Mouse (Mus musculus) lung, embryonic 15.5 days (tissue): Measurements from ENCODE around the gene Lamp5. TPM values are rescaled to one million over a fixed set of nuclear protein-coding genes. Genes with fewer than 3 reads are reported as not detected.

Source experiments
- ATAC-seq: fragments of 200-750 bp; cut with Nextera tagmentation; 2 replicates; pipeline ENCODE4 v1.8.0; 2017; ENCODE audit warnings: moderate number of reproducible peaks, borderline replicate concordance; ENCODE audit not compliant: low FRiP score, low TSS enrichment; ENCODE audit errors: extremely low read depth
- H3K27ac ChIP-seq: fragments of 300-500 bp; sonication (generic); 2 replicates; pipeline ENCODE4 v1.5.1; 2015; ENCODE audit warnings: moderate library complexity, mild to moderate bottlenecking, inconsistent platforms
- H3K27me3 ChIP-seq: fragments of 300-500 bp; sonication (generic); 2 replicates; pipeline ENCODE4 v1.6.1; 2015; ENCODE audit warnings: inconsistent platforms
- H3K36me3 ChIP-seq: fragments of 300-500 bp; sonication (generic); 2 replicates; pipeline ENCODE4 v1.6.1; 2015; ENCODE audit warnings: inconsistent platforms
- H3K4me1 ChIP-seq: fragments of 300-500 bp; sonication (generic); 2 replicates; pipeline ENCODE4 v1.6.1; 2015; ENCODE audit warnings: inconsistent platforms
- H3K4me2 ChIP-seq: fragments of 300-500 bp; sonication (generic); 2 replicates; pipeline ENCODE4 v1.6.1; 2015; ENCODE audit warnings: inconsistent platforms, mild to moderate bottlenecking, moderate library complexity
- H3K4me3 ChIP-seq: fragments of 300-500 bp; sonication (generic); 2 replicates; pipeline ENCODE4 v1.5.1; 2015; ENCODE audit warnings: mild to moderate bottlenecking, inconsistent platforms
- H3K9ac ChIP-seq: fragments of 300-500 bp; sonication (generic); 2 replicates; pipeline ENCODE4 v1.6.1; 2015; ENCODE audit warnings: inconsistent platforms
- H3K9me3 ChIP-seq: fragments of 300-500 bp; sonication (generic); 2 replicates; pipeline ENCODE4 v1.6.1; 2016; ENCODE audit warnings: inconsistent platforms
- WGBS: fragments of 180-500 bp; shearing (Covaris S2); methylation state at CpG from one replicate; pipeline ENCODE4 v1.1.7; 2015; 5-methylcytosine and 5-hydroxymethylcytosine counted together
- polyA plus RNA-seq: library from polyadenylated mRNA; unstranded; fragments of >200 nt; fragmentation: Nextera tagmentation; extraction: Ambion mirVana; gene quantifications from 2 replicates; pipeline ENCODE4 v1.2.1, GENCODE M21; 2015

The Lamp5 gene
- polyA plus RNA-seq, 1 experiment from 2014 or later, result 0.14 TPM

DNA sequence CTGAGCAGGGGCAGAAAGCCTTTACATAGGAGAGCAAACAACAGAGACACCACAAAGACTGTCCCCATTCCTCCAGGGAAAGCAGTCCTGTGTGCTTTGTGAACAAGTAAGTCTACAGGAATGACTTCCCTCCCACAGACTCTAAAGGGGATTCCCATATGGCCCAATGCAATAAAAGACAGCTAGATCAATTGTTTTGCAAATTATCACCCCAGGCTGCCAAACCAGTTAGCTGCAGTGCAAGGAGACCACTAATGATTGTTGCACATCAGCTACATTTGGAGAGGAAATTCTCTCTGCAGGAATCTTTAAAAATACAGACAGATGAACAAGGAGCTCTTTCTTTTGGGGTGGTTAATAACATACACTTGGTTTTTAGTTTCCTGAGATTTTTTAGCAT, 55.6 kb downstream of the Lamp5 start:
- H3K36me3 ChIP-seq, result no peaks in the 10 kb centered on the region
- H3K9ac ChIP-seq, result no peak overlapping the region
- H3K4me2 ChIP-seq, result no peak overlapping the region
- no peaks in the 10 kb centered on the region for H3K9me3 ChIP-seq
- no peak overlapping the region for H3K4me3 ChIP-seq
- H3K4me1 ChIP-seq, result no peaks in the 10 kb centered on the region
- no peak overlapping the region for H3K27ac ChIP-seq
- no peaks in the 10 kb centered on the region for H3K27me3 ChIP-seq
- no peak for ATAC-seq

DNA sequence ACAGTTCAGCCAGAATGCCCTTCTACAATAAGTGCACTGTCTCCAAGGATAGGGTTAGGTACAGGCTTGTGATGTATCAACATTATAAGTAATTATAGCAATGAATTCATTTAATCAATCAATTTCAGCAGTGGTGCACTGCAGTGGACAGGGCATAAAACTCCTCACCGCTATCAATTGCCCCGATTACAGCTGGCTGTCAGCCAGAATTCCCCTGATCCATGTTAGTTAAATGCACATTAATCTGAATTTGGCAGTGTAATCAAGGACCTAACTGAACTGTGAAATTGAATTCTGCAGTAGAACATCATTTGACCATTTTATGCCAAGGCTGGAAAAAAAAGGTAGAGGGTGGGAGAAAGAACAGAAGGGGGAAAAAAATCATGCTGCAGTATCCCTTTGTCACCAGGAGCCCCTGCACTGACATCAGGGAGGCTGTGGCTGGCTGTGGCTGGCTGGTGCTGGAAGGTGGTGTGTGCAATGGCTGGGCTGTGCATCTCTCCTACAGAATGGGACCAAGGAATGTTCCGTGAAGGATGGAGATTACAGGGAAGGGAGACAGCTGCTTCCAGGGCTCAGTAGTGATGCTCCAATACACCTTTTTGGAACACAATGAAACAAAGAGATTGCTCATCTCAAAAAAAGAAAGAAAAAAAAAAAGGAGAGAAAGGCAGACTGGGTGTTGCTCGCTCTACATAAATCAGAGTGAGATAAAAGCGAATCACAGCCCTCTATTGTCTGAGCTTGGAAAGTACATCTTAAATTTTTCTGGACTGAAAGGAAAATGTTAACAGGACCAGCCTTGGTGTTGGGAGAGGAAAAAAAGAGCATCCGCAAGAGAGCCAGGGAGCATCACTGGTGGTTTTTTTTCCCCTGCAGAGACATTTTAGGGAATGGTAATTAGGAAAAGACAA, 56.3 kb downstream of the Lamp5 start:
- no peak overlapping the region for H3K4me2 ChIP-seq
- no peak for ATAC-seq
- H3K9me3 ChIP-seq, result no peaks in the 10 kb centered on the region
- H3K4me1 ChIP-seq, result no peaks in the 10 kb centered on the region
- no peak overlapping the region for H3K4me3 ChIP-seq
- H3K36me3 ChIP-seq, result no peaks in the 10 kb centered on the region
- H3K27ac ChIP-seq, result no peak overlapping the region
- H3K9ac ChIP-seq, result no peak overlapping the region
- H3K27me3 ChIP-seq, result no peaks in the 10 kb centered on the region
- WGBS, result 45% methylated on average over 6 of the region's 6 CpGs

DNA sequence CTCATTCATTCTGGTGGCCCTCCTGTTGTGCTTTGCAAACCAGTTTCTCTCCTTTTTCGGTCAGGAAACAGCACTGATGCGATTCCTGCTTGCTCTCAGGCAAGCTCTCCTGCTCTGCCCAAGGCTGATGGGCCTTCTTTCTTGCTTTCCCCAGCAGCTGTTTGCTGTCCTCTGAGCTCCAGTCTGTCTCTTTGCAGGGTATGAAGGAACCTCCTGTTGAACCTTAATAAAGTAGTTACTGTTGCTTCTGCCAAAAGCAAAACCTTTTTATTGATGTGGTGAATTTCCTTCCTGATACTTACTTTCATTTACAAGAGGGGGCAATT, 57.0 kb downstream of the Lamp5 start:
- Histone ChIP-seq H3K9me3 (no peaks in the 10 kb centered on the region), H3K27ac (no peak overlapping the region), H3K4me3 (no peak overlapping the region), H3K9ac (no peak overlapping the region), H3K36me3 (no peaks in the 10 kb centered on the region), H3K4me2 (no peak overlapping the region), H3K4me1 (no peaks in the 10 kb centered on the region), H3K27me3 (no peaks in the 10 kb centered on the region)
- WGBS, result 19% methylated on average over 2 of the region's 2 CpGs
- no peak for ATAC-seq

DNA sequence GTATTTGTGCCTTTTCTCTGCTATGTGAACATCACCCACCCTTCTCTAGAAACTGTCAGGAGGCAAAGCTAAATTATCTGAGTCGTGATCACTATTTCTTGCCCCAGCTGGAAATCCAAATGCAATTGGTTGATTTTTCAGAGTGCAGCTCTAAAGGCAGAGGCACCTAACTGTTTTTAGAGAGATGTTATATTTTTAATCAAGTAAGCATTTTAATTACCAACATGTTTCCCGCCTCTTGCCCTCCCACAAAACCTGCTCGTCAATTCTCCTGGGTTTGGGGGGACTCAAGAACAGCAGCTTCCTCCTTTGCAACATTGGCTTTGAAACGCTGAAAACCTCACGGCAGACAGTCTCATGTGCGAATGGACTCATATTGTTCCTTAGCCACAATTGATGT, 61.3 kb downstream of the Lamp5 start:
- 67% methylated on average over 6 of the region's 6 CpGs for WGBS
- H3K27me3 ChIP-seq, result no peaks in the 10 kb centered on the region
- H3K27ac ChIP-seq, result no peak overlapping the region
- H3K4me2 ChIP-seq, result no peak overlapping the region
- no peaks in the 10 kb centered on the region for H3K9me3 ChIP-seq
- H3K9ac ChIP-seq, result no peak overlapping the region
- no peak for ATAC-seq
- no peaks in the 10 kb centered on the region for H3K4me1 ChIP-seq
- H3K4me3 ChIP-seq, result no peak overlapping the region
- H3K36me3 ChIP-seq, result no peaks in the 10 kb centered on the region

DNA sequence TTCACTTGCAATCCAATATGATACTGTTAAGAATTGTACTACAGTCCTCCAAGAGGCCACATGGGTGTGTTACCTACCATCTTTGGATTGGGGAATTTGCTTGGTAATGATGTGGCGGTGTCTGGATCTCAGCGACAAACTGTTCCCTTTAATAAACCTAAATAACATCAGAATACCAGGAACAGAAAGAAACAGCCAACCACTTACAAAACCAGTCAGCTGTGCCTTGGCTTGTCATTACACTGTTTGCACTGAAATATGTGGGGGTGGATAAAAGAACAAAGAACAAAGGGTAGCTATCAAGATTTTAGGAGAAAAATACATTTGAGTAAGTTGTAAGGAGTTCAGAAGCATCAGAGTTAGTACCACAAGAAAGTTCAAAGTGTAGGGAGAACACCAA, 66.0 kb downstream of the Lamp5 start:
- H3K4me3 ChIP-seq, result no peak overlapping the region
- H3K27me3 ChIP-seq, result no peaks in the 10 kb centered on the region
- ATAC-seq, result no peak
- no peaks in the 10 kb centered on the region for H3K9me3 ChIP-seq
- no peak overlapping the region for H3K27ac ChIP-seq
- 86% methylated on average over 2 of the region's 2 CpGs for WGBS
- H3K4me1 ChIP-seq, result no peaks in the 10 kb centered on the region
- no peak overlapping the region for H3K9ac ChIP-seq
- no peak overlapping the region for H3K4me2 ChIP-seq
- no peaks in the 10 kb centered on the region for H3K36me3 ChIP-seq
